Mouse (Mus musculus) Patski (cell line): ENCODE data around the gene Atg13. TPM values are rescaled to one million over a fixed set of nuclear protein-coding genes. Genes with fewer than 3 reads are reported as not detected.

ENCODE experiments used
- ATAC-seq: fragments of 100-300 bp; one replicate; pipeline ENCODE4 v1.8.0; 2021
- CTCF ChIA-PET: fragments of 350-600 bp; sonication (Branson Sonifier 250); formaldehyde crosslinking; loops from one replicate; lab custom pipeline; 2022; ENCODE audit warnings: inconsistent platforms; lab: Charles Lee
- POLR2A ChIA-PET: fragments of 350-600 bp; sonication (Branson Sonifier 250); formaldehyde crosslinking; loops from one replicate; lab custom pipeline; 2022; ENCODE audit warnings: antibody characterized with exemption, inconsistent platforms; lab: Charles Lee
- DNase-seq: peaks from one replicate; pipeline ENCODE4 v3.0.0-alpha.2; 2011; ENCODE audit warnings: low read depth, low spot score
- H3K27me3 ChIP-seq: fragments of 371-371 bp; one replicate; pipeline ENCODE4 v1.5.1; 2021
- CTCF ChIP-seq: fragments of 100-300 bp; IDR thresholded peaks from one replicate; pipeline ENCODE4 v1.5.1; 2021
- in situ Hi-C: fragments of 300-500 bp; cut with MboI; formaldehyde crosslinking; loops from 3 replicates; pipeline ENCODE4 v1.11.1; 2018; ENCODE audit warnings: low pct_unique_long_range_greater_than_20kb, mixed read lengths
- polyA plus RNA-seq: library from polyadenylated mRNA; unstranded; gene quantifications from one replicate; pipeline ENCODE4 v1.2.3, GENCODE M21; 2021

The Atg13 gene
- polyA plus RNA-seq, 1 experiment from 2014 or later: 25.3 TPM

DNA sequence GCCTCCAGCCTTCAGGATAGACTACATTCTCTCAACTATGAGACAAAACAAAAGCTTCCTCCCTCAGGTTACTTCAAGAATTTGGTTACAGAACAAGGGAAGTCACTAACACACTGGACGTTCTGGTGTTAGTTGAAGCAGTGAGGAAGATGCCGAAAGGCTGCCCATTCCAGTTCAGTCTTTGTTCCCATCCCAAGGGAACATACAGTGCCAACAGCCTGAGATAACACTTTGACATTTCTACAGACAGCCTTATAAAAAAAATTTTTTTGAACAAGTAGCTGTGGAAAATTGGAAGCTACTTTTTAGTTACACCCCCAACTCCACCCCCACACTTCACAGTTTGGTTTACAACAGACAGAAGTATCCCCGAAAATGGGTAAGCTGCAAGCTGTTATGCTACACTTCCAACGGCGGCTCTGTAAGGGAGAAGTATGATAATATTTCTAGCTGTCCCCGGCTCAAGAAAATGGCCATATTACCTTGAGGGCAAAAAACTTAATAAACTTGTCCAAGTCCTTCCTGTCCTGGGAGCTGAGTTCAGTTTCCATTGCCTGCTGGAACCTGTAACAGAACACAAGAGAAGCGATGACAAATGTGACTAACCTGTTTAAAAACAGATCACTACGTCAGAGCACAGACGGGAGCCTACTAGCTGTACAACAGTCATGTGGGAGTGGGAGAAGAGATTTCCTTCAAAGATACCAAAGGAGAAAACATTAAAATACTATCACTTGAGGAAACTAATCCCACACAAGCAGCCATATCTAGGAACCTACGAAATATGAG is 14.7 kb downstream of the Atg13 start:
- TF ChIP-seq CTCF: no peak
- CTCF ChIA-PET: interaction anchor here (1.3 to 1.7 kb wide), 2 partner anchors 13 to 15 kb away, joined by 4 to 5 read pairs; partner anchors contain the start of genes Atg13 and Harbi1
- no peak for ATAC-seq
- POLR2A ChIA-PET: no interaction called here
- DNase-seq: no peak
- no peaks in the 10 kb centered on the region for H3K27me3 ChIP-seq
- in situ Hi-C loops: no loop called here

DNA sequence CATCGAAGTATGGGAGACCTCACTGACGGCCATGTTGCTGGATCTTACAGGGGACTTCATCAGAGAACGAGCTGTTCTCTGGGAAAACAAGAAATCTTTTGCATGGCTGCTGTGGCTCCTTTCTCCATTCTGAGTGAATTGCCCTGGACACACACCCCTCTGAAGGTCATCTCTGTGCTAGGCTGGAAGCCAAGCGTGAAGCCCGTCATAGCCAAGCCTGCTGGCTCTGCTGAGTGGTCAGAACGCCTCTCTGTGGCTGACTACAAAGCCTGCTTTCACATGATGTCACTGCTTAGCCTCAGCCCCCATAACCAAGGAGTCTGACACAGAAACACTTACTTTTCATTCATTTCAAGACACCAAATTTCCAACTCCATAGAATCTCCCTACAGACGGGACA is 20.9 kb downstream of the Atg13 start:
- ATAC-seq: no peak
- H3K27me3 ChIP-seq: no peaks in the 10 kb centered on the region
- no peak for DNase-seq
- in situ Hi-C loops: no loop called here
- ChIA-PET POLR2A (no interaction called here), CTCF (interaction anchor here (1.0 to 4.1 kb wide), 2 partner anchors 9 to 16 kb away, joined by 3 to 11 read pairs; no protein-coding TSS in a partner anchor)
- TF ChIP-seq CTCF: no peak

DNA sequence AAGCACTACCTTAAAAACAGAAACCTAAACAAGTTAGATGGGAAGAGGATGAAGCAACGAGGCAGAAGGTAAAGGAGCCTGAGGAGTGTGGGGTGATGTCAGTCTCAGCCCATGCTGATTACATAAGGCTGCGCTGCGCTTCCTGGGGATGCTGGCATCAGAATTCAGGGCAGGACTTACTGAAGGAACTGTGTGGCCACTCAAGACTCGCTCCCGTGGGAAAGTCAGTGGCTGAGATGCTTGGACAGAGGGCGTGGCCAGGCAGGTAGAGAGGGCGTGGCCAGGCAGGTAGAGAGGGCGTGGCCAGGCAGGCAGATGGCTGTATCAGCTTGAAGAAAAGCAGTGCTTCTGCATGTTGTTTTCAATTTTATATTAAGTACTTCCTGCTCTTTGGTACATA is 26.5 kb downstream of the Atg13 start:
- in situ Hi-C loops: no loop called here
- TF ChIP-seq CTCF: no peak
- ATAC-seq (no peak), DNase-seq (no peak)
- ChIA-PET POLR2A (no interaction called here), CTCF (interaction anchor here (1.1 kb wide), 1 partner anchor 14 kb away, joined by 5 read pairs; no protein-coding TSS in a partner anchor)
- no peaks in the 10 kb centered on the region for H3K27me3 ChIP-seq

DNA sequence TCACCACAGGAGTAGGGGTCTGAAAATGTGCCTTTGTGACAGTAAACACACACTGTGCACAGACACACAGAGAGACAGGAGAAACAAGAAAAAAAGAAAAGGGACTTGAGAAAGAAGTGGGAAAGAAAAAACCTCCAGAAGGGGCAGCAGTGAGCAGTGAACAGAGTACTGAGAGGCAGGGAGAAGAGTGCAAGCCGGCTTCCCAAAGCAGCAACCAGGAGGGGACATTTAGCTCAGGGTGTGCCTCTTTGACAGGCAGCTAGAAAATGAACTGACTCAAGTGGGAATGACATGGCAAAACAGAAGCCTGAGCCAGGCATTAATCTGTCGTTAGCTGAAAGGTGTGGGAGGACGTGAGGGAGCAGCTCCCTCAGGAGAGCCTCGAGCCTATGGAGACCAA is 27.5 kb downstream of the Atg13 start:
- in situ Hi-C loops: no loop called here
- DNase-seq: no peak
- ChIA-PET CTCF (interaction anchor here (0.8 to 1.1 kb wide), 3 partner anchors 13 to 15 kb away, joined by 4 to 5 read pairs (median 4); no protein-coding TSS in a partner anchor), POLR2A (interaction anchor here (0.6 kb wide), 1 partner anchor 27 kb away, joined by 3 read pairs; the partner anchor contains the start of gene Atg13)
- H3K27me3 ChIP-seq: no peaks in the 10 kb centered on the region
- no peak for ATAC-seq
- peak; percentile 59 for TF ChIP-seq CTCF

DNA sequence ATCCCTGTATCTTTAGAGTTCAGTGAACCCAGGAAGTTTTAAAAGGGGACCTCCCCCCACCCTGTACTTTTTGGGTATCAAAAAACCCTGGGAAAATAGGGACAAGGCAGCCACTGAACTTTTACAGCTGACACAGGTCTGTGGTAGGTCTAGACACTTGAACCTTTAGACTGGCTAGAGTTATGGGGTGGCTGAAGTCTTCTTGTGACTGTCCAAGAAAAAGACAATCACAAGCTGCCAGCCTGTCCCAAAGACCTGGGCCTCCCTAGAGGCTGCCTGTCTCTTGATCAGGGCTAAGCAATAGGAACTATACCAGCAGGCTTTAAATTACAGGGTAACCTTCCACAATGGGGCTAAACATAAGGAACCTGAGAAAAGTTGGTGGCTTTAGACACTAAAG is 33.4 kb downstream of the Atg13 start:
- CTCF ChIA-PET: no interaction called here
- DNase-seq: no peak
- no peak for TF ChIP-seq CTCF
- POLR2A ChIA-PET: no interaction called here
- no peak for ATAC-seq
- H3K27me3 ChIP-seq: no peaks in the 10 kb centered on the region
- in situ Hi-C loops: no loop called here

DNA sequence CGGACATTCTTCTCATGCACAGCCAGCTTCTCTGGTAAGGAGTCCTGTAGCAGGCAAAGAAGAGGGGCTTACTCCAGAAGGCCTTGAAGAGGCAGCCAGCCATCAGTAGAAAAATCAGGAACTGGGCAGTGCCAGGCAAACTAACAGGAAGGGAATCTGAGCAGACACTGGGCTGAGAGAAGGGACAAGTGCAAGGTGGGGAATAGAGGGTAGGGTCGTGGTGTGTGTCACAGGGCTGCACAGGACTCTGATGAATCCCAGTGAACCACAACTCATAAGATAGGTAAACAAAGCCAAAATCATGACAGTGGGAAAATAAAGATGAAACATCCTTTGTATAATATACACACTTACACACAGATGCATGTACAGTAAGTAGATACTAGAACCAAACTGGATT is 34.0 kb downstream of the Atg13 start:
- ChIA-PET POLR2A (no interaction called here), CTCF (no interaction called here)
- no peak for TF ChIP-seq CTCF
- DNase-seq (no peak), ATAC-seq (no peak)
- H3K27me3 ChIP-seq: no peaks in the 10 kb centered on the region
- in situ Hi-C loops: no loop called here

DNA sequence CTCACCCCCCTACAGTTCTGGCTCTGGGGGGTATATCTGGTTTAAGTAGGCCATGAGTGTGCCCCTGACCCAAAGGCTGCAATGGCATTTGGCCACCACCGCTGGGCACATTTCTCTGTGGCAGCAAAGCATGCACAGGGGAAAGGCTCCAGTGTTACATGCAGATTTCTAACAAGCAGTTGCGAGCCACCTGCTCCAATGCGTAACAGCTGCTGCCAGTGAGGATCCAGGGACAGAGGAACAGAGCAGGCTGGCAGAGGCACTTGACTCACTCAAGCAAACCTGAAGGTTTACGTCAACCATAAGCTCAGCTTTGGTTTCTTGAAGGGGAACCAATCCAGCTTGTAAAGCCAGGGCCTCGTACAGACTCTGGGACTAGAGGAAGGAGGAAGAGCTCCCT is 35.5 kb downstream of the Atg13 start:
- CTCF ChIA-PET: interaction anchor here (1.2 to 2.1 kb wide), 2 partner anchors 21 to 23 kb away, joined by 3 to 5 read pairs; no protein-coding TSS in a partner anchor
- TF ChIP-seq CTCF: no peak
- no peaks in the 10 kb centered on the region for H3K27me3 ChIP-seq
- POLR2A ChIA-PET: no interaction called here
- ATAC-seq (no peak), DNase-seq (no peak)
- in situ Hi-C loops: no loop called here

DNA sequence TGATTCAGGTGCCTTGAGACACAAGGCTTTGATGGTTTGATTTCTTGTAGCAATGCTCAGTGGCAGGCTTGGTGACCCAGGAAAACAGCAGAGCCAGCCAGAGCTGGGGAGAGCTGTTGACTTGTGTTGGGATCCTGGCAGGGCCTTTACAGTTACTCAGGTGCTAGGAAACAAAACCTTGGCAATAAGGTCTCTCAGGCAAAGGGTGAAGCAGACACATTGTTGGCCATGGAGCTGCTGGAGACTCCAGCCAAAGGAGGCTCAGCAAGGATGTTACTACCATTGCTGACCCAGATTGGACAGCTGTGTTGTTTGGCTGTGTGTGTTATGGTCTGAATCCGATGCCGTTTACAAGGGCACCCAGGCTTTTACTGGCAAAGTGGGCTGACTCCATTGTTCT is 36.8 kb downstream of the Atg13 start:
- no peaks in the 10 kb centered on the region for H3K27me3 ChIP-seq
- in situ Hi-C loops: no loop called here
- POLR2A ChIA-PET: no interaction called here
- CTCF ChIA-PET: interaction anchor here (0.9 to 2.1 kb wide), 3 partner anchors 16 to 24 kb away, joined by 3 to 5 read pairs (median 3); no protein-coding TSS in a partner anchor
- DNase-seq: no peak
- ATAC-seq: no peak
- no peak for TF ChIP-seq CTCF

DNA sequence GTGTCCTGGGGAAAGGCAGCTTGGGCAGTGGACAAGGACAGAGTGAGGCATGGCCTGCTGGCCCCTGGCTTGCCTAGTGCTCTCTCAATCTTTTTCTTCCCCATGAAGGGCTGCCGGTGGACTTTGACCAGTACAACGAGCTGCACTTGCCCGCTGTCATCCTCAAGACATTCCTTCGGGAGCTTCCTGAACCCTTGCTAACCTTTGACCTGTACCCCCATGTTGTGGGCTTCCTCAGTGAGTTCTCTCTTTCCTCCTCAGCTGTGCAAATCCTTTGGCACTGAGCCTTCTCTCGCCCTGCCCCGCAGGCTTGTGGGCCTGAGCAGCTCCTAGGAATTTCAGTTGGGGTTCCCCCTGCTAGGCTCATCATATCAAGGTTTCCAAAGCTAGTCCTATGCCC is 40.3 kb downstream of the Atg13 start:
- DNase-seq (no peak), ATAC-seq (no peak)
- CTCF ChIA-PET: no interaction called here
- H3K27me3 ChIP-seq: no peaks in the 10 kb centered on the region
- TF ChIP-seq CTCF: no peak
- in situ Hi-C loops: no loop called here
- POLR2A ChIA-PET: interaction anchor here (0.8 to 1.3 kb wide), 2 partner anchors 18 to 60 kb away, joined by 3 read pairs; partner anchors contain the start of gene Ambra1

DNA sequence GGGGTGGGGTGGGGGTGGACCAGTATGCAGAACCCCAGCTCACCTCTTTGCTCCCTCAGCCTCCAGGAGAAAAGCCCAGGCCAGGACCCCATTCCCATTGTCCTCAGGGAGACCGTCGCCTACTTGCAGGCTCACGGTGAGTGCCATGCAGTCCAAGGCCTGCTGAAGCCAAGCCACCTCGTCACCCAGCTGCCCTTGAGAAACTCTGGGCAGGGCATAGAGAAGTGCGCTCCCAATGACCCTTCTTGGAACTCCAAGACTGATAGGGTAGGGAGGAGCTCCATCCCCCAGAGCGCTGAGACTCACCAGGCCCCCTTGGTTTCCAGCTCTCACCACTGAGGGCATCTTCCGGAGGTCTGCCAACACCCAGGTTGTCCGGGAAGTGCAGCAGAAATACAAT is 41.0 kb downstream of the Atg13 start:
- no peak for DNase-seq
- ChIA-PET CTCF (no interaction called here), POLR2A (interaction anchor here (0.8 to 1.3 kb wide), 2 partner anchors 17 to 61 kb away, joined by 3 read pairs; partner anchors contain the start of gene Ambra1)
- no peak for TF ChIP-seq CTCF
- H3K27me3 ChIP-seq: no peaks in the 10 kb centered on the region
- ATAC-seq: no peak
- in situ Hi-C loops: no loop called here

DNA sequence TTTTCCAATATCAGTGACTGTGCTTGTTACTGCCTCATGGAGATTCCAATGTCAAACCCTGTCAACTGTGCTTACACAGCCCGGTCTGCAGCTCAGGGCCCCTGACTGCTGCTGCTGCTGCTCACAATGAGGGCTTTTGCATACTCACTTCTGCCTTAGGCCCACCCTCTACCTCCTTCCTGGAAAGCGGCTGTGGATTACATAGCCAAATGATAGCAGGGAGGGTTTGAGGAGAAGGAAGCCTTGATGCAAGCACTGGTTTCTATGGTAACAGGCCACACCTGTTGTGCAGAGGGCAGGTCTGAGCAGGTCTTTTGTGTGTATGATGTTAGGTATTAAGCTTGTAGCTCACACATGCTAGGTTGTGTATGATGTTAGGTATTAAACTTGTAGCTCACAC is 42.6 kb downstream of the Atg13 start:
- ChIA-PET POLR2A (interaction anchor here (1.5 kb wide), 1 partner anchor 11 kb away, joined by 3 read pairs; no protein-coding TSS in a partner anchor), CTCF (interaction anchor here (1.1 kb wide), 1 partner anchor 30 kb away, joined by 3 read pairs; no protein-coding TSS in a partner anchor)
- H3K27me3 ChIP-seq: no peaks in the 10 kb centered on the region
- ATAC-seq (no peak), DNase-seq (no peak)
- no peak for TF ChIP-seq CTCF
- in situ Hi-C loops: no loop called here
